Mouse (Mus musculus) CH12.LX (cell line): ENCODE data around the gene Pla2g12b. TPM values are rescaled to one million over a fixed set of nuclear protein-coding genes. Genes with fewer than 3 reads are reported as not detected.

Source experiments
- DNase-seq: peaks from one replicate; pipeline ENCODE4 v3.0.0-alpha.2; 2013; ENCODE audit errors: extremely low read depth
- H3K27ac ChIP-seq: 2 replicates; pipeline ENCODE4 v1.5.1; 2012; ENCODE audit warnings: low read depth, mild to moderate bottlenecking, control low read depth, moderate library complexity; ENCODE audit not compliant: insufficient read depth
- H3K27me3 ChIP-seq: replicated peaks from 2 replicates; pipeline ENCODE3; 2012; ENCODE audit warnings: inconsistent platforms
- H3K36me3 ChIP-seq, 2 experiments: replicated peaks in 1 of 2; 2 replicates each; pipeline versions ENCODE3 to v1.6.1; 2012; ENCODE audit warnings: inconsistent platforms in 1 of 2, low read length in 1 of 2, mild to moderate bottlenecking in 1 of 2, mixed read lengths in 1 of 2, moderate library complexity in 1 of 2; ENCODE audit not compliant: control insufficient read depth in 1 of 2, insufficient read depth in 1 of 2
- H3K4me1 ChIP-seq, 2 experiments: 2 replicates each; pipeline ENCODE4 v1.6.1; 2012; ENCODE audit warnings: inconsistent platforms in 1 of 2, moderate library complexity in 1 of 2; ENCODE audit not compliant: insufficient read depth in 2 of 2, control insufficient read depth in 1 of 2
- H3K4me2 ChIP-seq: 2 replicates; pipeline ENCODE4 v1.6.1; 2012; ENCODE audit warnings: low read depth, mild to moderate bottlenecking, control low read depth; ENCODE audit not compliant: poor library complexity, insufficient read depth, severe bottlenecking
- H3K4me3 ChIP-seq, 3 experiments: fragments of 150-350 bp in 1 of 3; sonication (generic) in 1 of 3; replicated peaks in 1 of 3; 2 replicates each; pipeline versions ENCODE3 to v1.5.1; 2011 to 2012; ENCODE audit warnings: low read depth in 2 of 3, low read length in 2 of 3, mild to moderate bottlenecking in 2 of 3, moderate library complexity in 2 of 3, control low read depth in 1 of 3, improper control_type of control experiment in 1 of 3, inconsistent platforms in 1 of 3, mixed read lengths in 1 of 3; ENCODE audit not compliant: poor library complexity in 1 of 3
- H3K79me2 ChIP-seq: replicated peaks from 2 replicates; pipeline ENCODE4 v1.6.1; 2012; ENCODE audit warnings: mild to moderate bottlenecking, moderate library complexity; ENCODE audit not compliant: control insufficient read depth, poor library complexity, insufficient read depth, severe bottlenecking; ENCODE audit errors: extremely low read depth
- H3K9ac ChIP-seq: 2 replicates; pipeline ENCODE4 v1.6.1; 2012; ENCODE audit warnings: low read depth, mild to moderate bottlenecking, control low read depth, moderate library complexity; ENCODE audit not compliant: insufficient read depth
- H3K9me3 ChIP-seq: replicated peaks from 2 replicates; pipeline ENCODE3; 2012; ENCODE audit warnings: low read length, inconsistent platforms, mixed read lengths
- CHD2 ChIP-seq: IDR thresholded peaks from 2 replicates; pipeline ENCODE4 v1.6.1; 2011; ENCODE audit warnings: low read length, improper control_type of control experiment
- ELF1 ChIP-seq: IDR thresholded peaks from 2 replicates; pipeline ENCODE4 v1.6.1; 2014; ENCODE audit warnings: low read depth, mild to moderate bottlenecking, inconsistent platforms, low read length, improper control_type of control experiment
- ETS1 ChIP-seq: conservative IDR thresholded peaks from 2 replicates; pipeline ENCODE4 v1.6.1; 2012; ENCODE audit warnings: low read depth, mild to moderate bottlenecking, inconsistent platforms, low read length, improper control_type of control experiment, moderate library complexity
- GABPA ChIP-seq: IDR thresholded peaks from 2 replicates; pipeline ENCODE4 v1.6.1; 2012; ENCODE audit warnings: low read depth, low read length, improper control_type of control experiment, inconsistent platforms; ENCODE audit not compliant: insufficient replicate concordance
- IRF4 ChIP-seq: IDR thresholded peaks from 2 replicates; pipeline ENCODE4 v1.6.1; 2014; ENCODE audit warnings: low read depth, mild to moderate bottlenecking, inconsistent platforms, low read length, improper control_type of control experiment
- MAZ ChIP-seq: IDR thresholded peaks from 2 replicates; pipeline ENCODE4 v1.6.1; 2012; ENCODE audit warnings: low read depth, mild to moderate bottlenecking, inconsistent platforms, low read length, improper control_type of control experiment, moderate library complexity
- MYC ChIP-seq: IDR thresholded peaks from 2 replicates; pipeline ENCODE4 v1.6.1; 2011; ENCODE audit warnings: low read depth, mild to moderate bottlenecking, improper control_type of control experiment, low read length
- NELFE ChIP-seq: IDR thresholded peaks from 2 replicates; pipeline ENCODE4 v1.6.1; 2011; ENCODE audit warnings: low read depth, low read length, improper control_type of control experiment
- POLR2A ChIP-seq: IDR thresholded peaks from 2 replicates; pipeline ENCODE4 v1.6.1; 2011; ENCODE audit warnings: low read depth, mild to moderate bottlenecking, improper control_type of control experiment, low read length
- RCOR1 ChIP-seq: conservative IDR thresholded peaks from 2 replicates; pipeline ENCODE4 v1.6.1; 2012; ENCODE audit warnings: low read depth, mild to moderate bottlenecking, inconsistent platforms, low read length, improper control_type of control experiment
- SMC3 ChIP-seq: IDR thresholded peaks from 2 replicates; pipeline ENCODE4 v1.6.1; 2011; ENCODE audit warnings: low read depth, low read length, improper control_type of control experiment
- TBP ChIP-seq: conservative IDR thresholded peaks from 2 replicates; pipeline ENCODE4 v1.6.1; 2011; ENCODE audit warnings: low read depth, low read length, improper control_type of control experiment
- TCF12 ChIP-seq: IDR thresholded peaks from 2 replicates; pipeline ENCODE4 v1.6.1; 2014; ENCODE audit warnings: low read depth, mild to moderate bottlenecking, inconsistent platforms, low read length, improper control_type of control experiment
- USF2 ChIP-seq: conservative IDR thresholded peaks from 2 replicates; pipeline ENCODE4 v1.6.1; 2011; ENCODE audit warnings: low read depth, low read length, improper control_type of control experiment
- ZMIZ1 ChIP-seq: IDR thresholded peaks from 2 replicates; pipeline ENCODE4 v1.6.1; 2012; ENCODE audit warnings: low read depth, mild to moderate bottlenecking, inconsistent platforms, low read length, improper control_type of control experiment
- ZNF384 ChIP-seq: IDR thresholded peaks from 2 replicates; pipeline ENCODE4 v1.6.1; 2012; ENCODE audit warnings: low read depth, low read length, improper control_type of control experiment, inconsistent platforms
- dilution Hi-C: fragments of 300-500 bp; cut with MboI; formaldehyde crosslinking; loops from 2 replicates; pipeline ENCODE4 v1.14.3; 2020; ENCODE audit warnings: low sequenced_read_pairs; ENCODE audit not compliant: extremely low pct_unique_long_range_greater_than_20kb, extremely low pct_ligation_motif_present
- in situ Hi-C: fragments of 300-500 bp; cut with MboI; formaldehyde crosslinking; loops from 3 replicates; pipeline ENCODE4 v1.14.3; 2019; ENCODE audit warnings: low sequenced_read_pairs, low pct_ligation_motif_present, low pct_unique_long_range_greater_than_20kb, mixed read lengths
- polyA plus RNA-seq: library from polyadenylated mRNA; unstranded; fragments of >175 nt; gene quantifications from 2 replicates; pipeline ENCODE4 v1.2.1, GENCODE M21; 2012; ENCODE audit warnings: low read depth; ENCODE audit not compliant: insufficient read length
- total RNA-seq, 2 experiments: library from RNA; depleted of rRNA; stranded (reverse); fragments of 300-350 nt in 1 of 2; fragments of >200 nt in 1 of 2; gene quantifications; 2 replicates each; pipeline ENCODE4 v1.2.3; 2012 to 2014

Gene Pla2g12b
- total and polyA plus RNA-seq, 3 experiments, result not detected

- dilution Hi-C loops (no loop called here), in situ Hi-C loops (no loop called here)
- DNase-seq, result no peak
- 0 out of 4 replicates have a peak, but pooled peaks cover 0 to under 1% of the 10 kb centered on the region in 2 experiments for H3K4me1 ChIP-seq
- TF ChIP-seq SMC3 (no peak), USF2 (no peak), IRF4 (no peak), ZMIZ1 (no peak)
- H3K27me3 ChIP-seq, result no peaks in the 10 kb centered on the region
- H3K9me3 ChIP-seq, result no peaks in the 10 kb centered on the region
- no peak overlapping the region for H3K27ac ChIP-seq
- H3K4me2 ChIP-seq, result no peak overlapping the region
- no peak overlapping the region for H3K4me3 ChIP-seq
- H3K9ac ChIP-seq, result no peak overlapping the region
- no peaks in the 10 kb centered on the region for H3K79me2 ChIP-seq
- H3K36me3 ChIP-seq, result peaks cover 0 to 16% of the 10 kb centered on the region in 2 experiments
These were observed 51.2 kb downstream of the Pla2g12b start for GRCm38 (mm10) chr10:59454631-59455030.

- no peak overlapping the region for H3K27ac ChIP-seq
- H3K27me3 ChIP-seq, result no peaks in the 10 kb centered on the region
- DNase-seq, result no peak
- H3K36me3 ChIP-seq, result peaks cover 0 to 6% of the 10 kb centered on the region in 2 experiments
- in situ Hi-C loops, result no loop called here
- no peak overlapping the region for H3K4me3 ChIP-seq
- H3K4me2 ChIP-seq, result no peak overlapping the region
- no peaks in the 10 kb centered on the region for H3K79me2 ChIP-seq
- peaks cover 0 to 4% of the 10 kb centered on the region in 2 experiments; a peak in 1 of 4 replicates for H3K4me1 ChIP-seq
- H3K9me3 ChIP-seq, result no peaks in the 10 kb centered on the region
- dilution Hi-C loops, result no loop called here
- H3K9ac ChIP-seq, result no peak overlapping the region
- TF ChIP-seq ZNF384 (no peak), POLR2A (no peak), ELF1 (no peak), MAZ (no peak), MYC (no peak), CHD2 (no peak), TBP (no peak), NELFE (no peak), ETS1 (no peak), TCF12 (no peak), IRF4 (no peak), GABPA (no peak), ZMIZ1 (no peak), RCOR1 (no peak)
These were observed 56.3 kb downstream of the Pla2g12b start for GRCm38 (mm10) chr10:59459767-59460166.
